Mouse (Mus musculus) heart, embryonic 16.5 days (tissue): Measurements from ENCODE around the gene Fbxo24. TPM values are rescaled to one million over a fixed set of nuclear protein-coding genes. Genes with fewer than 3 reads are reported as not detected.

Source experiments
- ATAC-seq: fragments of 200-750 bp; cut with Nextera tagmentation; replicated peaks from 2 replicates; pipeline ENCODE4 v1.8.0; 2017; ENCODE audit warnings: moderate number of reproducible peaks; ENCODE audit not compliant: insufficient read depth, low FRiP score; ENCODE audit errors: extremely low read depth
- H3K27ac ChIP-seq: fragments of 300-500 bp; sonication (generic); 2 replicates; pipeline ENCODE4 v1.5.1; 2014; ENCODE audit warnings: mild to moderate bottlenecking, low read length, control low read depth, moderate library complexity
- H3K27me3 ChIP-seq: fragments of 300-500 bp; sonication (generic); 2 replicates; pipeline ENCODE4 v1.6.1; 2014; ENCODE audit warnings: low read length, mixed read lengths; ENCODE audit not compliant: control insufficient read depth, insufficient read depth
- H3K36me3 ChIP-seq: fragments of 300-500 bp; sonication (generic); 2 replicates; pipeline ENCODE4 v1.6.1; 2014; ENCODE audit not compliant: control insufficient read depth, insufficient read depth
- H3K4me1 ChIP-seq: fragments of 300-500 bp; sonication (generic); 2 replicates; pipeline ENCODE4 v1.6.1; 2014; ENCODE audit warnings: low read length, mixed read lengths; ENCODE audit not compliant: control insufficient read depth, insufficient read depth
- H3K4me2 ChIP-seq: fragments of 300-500 bp; sonication (generic); 2 replicates; pipeline ENCODE4 v1.6.1; 2014; ENCODE audit warnings: low read depth, mild to moderate bottlenecking, control low read depth, low read length
- H3K4me3 ChIP-seq: fragments of 300-500 bp; sonication (generic); 2 replicates; pipeline ENCODE4 v1.5.1; 2014; ENCODE audit warnings: mild to moderate bottlenecking, control low read depth, low read length
- H3K9ac ChIP-seq: fragments of 300-500 bp; sonication (generic); 2 replicates; pipeline ENCODE4 v1.6.1; 2014; ENCODE audit warnings: low read length, control low read depth
- H3K9me3 ChIP-seq: fragments of 300-500 bp; sonication (generic); replicated peaks from 2 replicates; pipeline ENCODE4 v1.6.1; 2016; ENCODE audit warnings: low read length; ENCODE audit not compliant: control insufficient read depth
- WGBS: fragments of 180-500 bp; shearing (Covaris S2); extraction: QIAGEN DNeasy Blood & Tissue Kit; methylation state at CpG from one replicate; pipeline ENCODE4 v1.1.7; 2014; 5-methylcytosine and 5-hydroxymethylcytosine counted together
- polyA plus RNA-seq: library from polyadenylated mRNA; unstranded; fragments of >200 nt; fragmentation: Nextera tagmentation; extraction: Ambion mirVana; gene quantifications from 2 replicates; pipeline ENCODE4 v1.2.1, GENCODE M21; 2015

The Fbxo24 gene
- polyA plus RNA-seq, 1 experiment from 2014 or later = 0.12 TPM

GRCm38 (mm10) chr5:137569665-137570064 is 59.1 kb downstream of the Fbxo24 start, which contains the start of gene Tfr2:
Gene Tfr2, plus strand, starts transcription at chr5:137569840.
- no peak within 1 kb of the TSS for H3K4me2 ChIP-seq
- no peaks in the 10 kb centered on the region for H3K9me3 ChIP-seq
- WGBS = 23% methylated on average over 9 of the region's 9 CpGs

DNA sequence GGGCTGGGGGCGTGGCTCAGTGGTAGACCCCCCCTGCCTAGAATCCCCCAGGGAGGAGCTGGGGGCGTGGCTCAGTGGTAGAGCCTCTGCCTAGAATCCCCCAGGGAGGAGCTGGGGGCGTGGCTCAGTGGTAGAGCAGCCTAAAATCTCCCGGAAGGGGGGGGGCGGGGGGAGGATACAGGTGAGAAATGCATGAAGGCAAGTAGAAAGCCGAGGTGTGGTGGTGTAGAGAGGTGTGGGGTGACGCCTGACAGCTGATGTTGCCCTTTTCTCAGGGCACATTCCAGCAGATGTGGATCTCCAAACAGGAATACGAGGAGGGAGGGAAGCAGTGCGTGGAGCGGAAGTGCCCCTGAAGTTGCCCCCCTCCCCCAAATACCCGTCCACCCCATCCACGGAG is 59.8 kb downstream of the Fbxo24 start:
- ATAC-seq = no peak
- WGBS = 61% methylated on average over 12 of the region's 12 CpGs

More at GRCm38 (mm10) chr5:137569665-137570064, 59.1 kb downstream of the Fbxo24 start, which contains the start of gene Tfr2:
- Histone ChIP-seq H3K27me3 (no peaks in the 10 kb centered on the region; the same call in 1 of the 2 replicates), H3K36me3 (no peaks in the 10 kb centered on the region), H3K4me3 (no peak within 1 kb of the TSS), H3K9ac (no peak within 1 kb of the TSS), H3K27ac (no peak within 1 kb of the TSS), H3K4me1 (no peaks in the 10 kb centered on the region)
- peak; percentile 52; the same call in 1 of the 2 replicates for ATAC-seq

GRCm38 (mm10) chr5:137568223-137568798 is 60.5 kb downstream of the Fbxo24 start:
- Histone ChIP-seq H3K4me1 (no peaks in the 10 kb centered on the region), H3K4me2 (no peak overlapping the region), H3K27ac (no peak overlapping the region), H3K9me3 (no peaks in the 10 kb centered on the region), H3K9ac (no peak overlapping the region), H3K27me3 (no peaks in the 10 kb centered on the region; the same call in 1 of the 2 replicates), H3K4me3 (no peak overlapping the region), H3K36me3 (no peaks in the 10 kb centered on the region)
- ATAC-seq = no peak
- 77% methylated on average over 8 of the region's 8 CpGs for WGBS

More for the DNA sequence above, 59.8 kb downstream of the Fbxo24 start:
- no peaks in the 10 kb centered on the region for H3K9me3 ChIP-seq
- H3K4me3 ChIP-seq = no peak overlapping the region
- H3K4me2 ChIP-seq = no peak overlapping the region
- no peaks in the 10 kb centered on the region; the same call in 1 of the 2 replicates for H3K27me3 ChIP-seq
- no peaks in the 10 kb centered on the region for H3K4me1 ChIP-seq
- H3K9ac ChIP-seq = no peak overlapping the region
- no peak overlapping the region for H3K27ac ChIP-seq
- H3K36me3 ChIP-seq = no peaks in the 10 kb centered on the region

GRCm38 (mm10) chr5:137566416-137566815 is 62.4 kb downstream of the Fbxo24 start:
- Histone ChIP-seq H3K27me3 (no peaks in the 10 kb centered on the region; the same call in 1 of the 2 replicates), H3K27ac (no peak overlapping the region), H3K4me3 (no peak overlapping the region), H3K4me2 (no peak overlapping the region), H3K9me3 (no peaks in the 10 kb centered on the region), H3K4me1 (no peaks in the 10 kb centered on the region), H3K36me3 (no peaks in the 10 kb centered on the region), H3K9ac (no peak overlapping the region)
- WGBS = 91% methylated on average over 5 of the region's 5 CpGs
- no peak for ATAC-seq

GRCm38 (mm10) chr5:137565744-137566143 is 63.1 kb downstream of the Fbxo24 start:
- no peaks in the 10 kb centered on the region; the same call in 1 of the 2 replicates for H3K27me3 ChIP-seq
- WGBS = 62% methylated on average over 6 of the region's 6 CpGs
- H3K36me3 ChIP-seq = no peaks in the 10 kb centered on the region
- H3K4me3 ChIP-seq = no peak overlapping the region
- ATAC-seq = no peak
- H3K4me2 ChIP-seq = no peak overlapping the region
- H3K4me1 ChIP-seq = no peaks in the 10 kb centered on the region
- H3K27ac ChIP-seq = no peak overlapping the region
- H3K9ac ChIP-seq = no peak overlapping the region
- H3K9me3 ChIP-seq = no peaks in the 10 kb centered on the region

GRCm38 (mm10) chr5:137562965-137563364 is 65.8 kb downstream of the Fbxo24 start:
- H3K27me3 ChIP-seq = no peaks in the 10 kb centered on the region; the same call in 1 of the 2 replicates
- no peaks in the 10 kb centered on the region for H3K9me3 ChIP-seq
- H3K27ac ChIP-seq = no peak overlapping the region
- 58% methylated on average over 10 of the region's 10 CpGs for WGBS
- no peak overlapping the region for H3K4me2 ChIP-seq
- H3K4me3 ChIP-seq = no peak overlapping the region
- no peak for ATAC-seq
- H3K36me3 ChIP-seq = no peaks in the 10 kb centered on the region
- no peak overlapping the region for H3K9ac ChIP-seq
- no peaks in the 10 kb centered on the region for H3K4me1 ChIP-seq

Other genes with a start within 250 kb of the Fbxo24 start
- 0.02 and 0.09 TPM in 2 replicates for gene Zan, start 151.9 kb downstream of the Fbxo24 start, polyA plus RNA-seq
- gene Pop7, start 126.5 kb downstream of the Fbxo24 start, polyA plus RNA-seq = 43.3 and 45.5 TPM in 2 replicates
- gene Gigyf1, start 110.5 kb downstream of the Fbxo24 start, polyA plus RNA-seq = 8.9 and 9.7 TPM in 2 replicates
- not detected in 2 replicates for gene Epo, start 95.8 kb downstream of the Fbxo24 start, polyA plus RNA-seq
- 276 and 285 TPM in 2 replicates for gene Gnb2, start 95.5 kb downstream of the Fbxo24 start, polyA plus RNA-seq
- gene Actl6b, start 75.5 kb downstream of the Fbxo24 start, polyA plus RNA-seq = 0.33 and 0.36 TPM in 2 replicates
- 0.26 and 0.54 TPM in 2 replicates for gene Tfr2, start 59.2 kb downstream of the Fbxo24 start, polyA plus RNA-seq
- gene Mospd3, start 27.9 kb downstream of the Fbxo24 start, polyA plus RNA-seq = 21.8 and 25.0 TPM in 2 replicates
- gene Pcolce, start 15.2 kb downstream of the Fbxo24 start, polyA plus RNA-seq = 121 and 129 TPM in 2 replicates
- 24.8 and 31.1 TPM in 2 replicates for gene Lrch4, start 119 bp upstream of the Fbxo24 start, polyA plus RNA-seq
- 9.1 and 12.5 TPM in 2 replicates for gene Gm20605, start 173 bp upstream of the Fbxo24 start, polyA plus RNA-seq
- gene Sap25, start 12.3 kb upstream of the Fbxo24 start, polyA plus RNA-seq = 6.2 and 6.3 TPM in 2 replicates
- gene Irs3, start 16.7 kb upstream of the Fbxo24 start, polyA plus RNA-seq = 0.20 and 0.21 TPM in 2 replicates
- gene Agfg2, start 55.7 kb upstream of the Fbxo24 start, polyA plus RNA-seq = 19.4 and 21.0 TPM in 2 replicates
- gene Nyap1, start 112.6 kb upstream of the Fbxo24 start, polyA plus RNA-seq = 1.6 and 1.9 TPM in 2 replicates
- gene Tsc22d4, start 116.7 kb upstream of the Fbxo24 start, polyA plus RNA-seq = 164 and 189 TPM in 2 replicates
- 20.5 and 22.6 TPM in 2 replicates for gene Ppp1r35, start 149.8 kb upstream of the Fbxo24 start, polyA plus RNA-seq
- 5.6 and 5.7 TPM in 2 replicates for gene Mepce, start 158.7 kb upstream of the Fbxo24 start, polyA plus RNA-seq
- 9.6 and 9.9 TPM in 2 replicates for gene Zcwpw1, start 158.8 kb upstream of the Fbxo24 start, polyA plus RNA-seq
- gene Pilra, start 207.3 kb upstream of the Fbxo24 start, polyA plus RNA-seq = 2.0 TPM in 2 replicates
- 0.77 and 0.89 TPM in 2 replicates for gene Pilrb1, start 229.1 kb upstream of the Fbxo24 start, polyA plus RNA-seq
- gene Pilrb2, start 242.8 kb upstream of the Fbxo24 start, polyA plus RNA-seq = 1.7 and 1.8 TPM in 2 replicates